8 mouse cellular contexts compared by ENCODE assay signal in the genomic region with DNA sequence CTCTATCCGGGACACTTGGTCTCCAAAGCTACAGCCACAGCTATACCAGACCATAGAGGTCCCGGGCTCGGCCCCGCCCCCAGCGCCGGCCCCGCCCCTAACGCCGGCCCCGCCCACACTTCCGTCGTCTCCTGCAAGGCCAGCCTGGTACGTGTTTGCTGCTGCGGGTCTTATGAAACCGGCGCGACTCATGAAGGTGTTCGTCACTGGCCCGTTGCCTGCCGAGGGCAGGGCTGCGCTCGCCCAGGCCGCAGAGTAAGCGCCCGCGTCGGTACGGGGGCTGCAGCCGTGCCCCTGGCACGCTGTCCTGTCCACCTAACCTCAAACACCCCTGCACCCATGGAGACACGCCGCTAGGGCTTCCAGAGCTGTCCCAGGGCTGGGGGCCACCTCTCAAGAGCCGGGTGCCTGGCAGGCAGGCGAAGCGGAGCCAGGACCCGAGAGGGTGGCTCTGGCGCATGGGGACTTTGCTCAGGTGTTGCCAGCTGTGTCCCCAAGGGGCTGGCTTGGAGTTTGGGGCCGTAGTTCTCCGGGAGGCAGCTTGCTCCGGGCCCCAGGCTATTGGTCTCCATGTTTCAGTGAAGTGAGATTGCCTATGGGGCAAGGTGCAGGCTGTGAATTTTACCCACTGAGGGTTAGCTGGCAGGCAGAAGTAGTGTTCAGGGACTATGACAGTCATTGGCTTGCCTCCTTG. TPM values are rescaled to one million over a fixed set of nuclear protein-coding genes. Genes with fewer than 3 reads are reported as not detected.
DNase-seq lines count a peak whose midpoint lies in the region; ATAC-seq lines count a peak whose summit lies in the region.

Gene Grhpr, plus strand, starts transcription at position 116 of the 694 bp plus-strand sequence.

- H3K9ac ChIP-seq in hindbrain, embryonic 14.5 days, result peak within 1 kb of the TSS; percentile 80

- H3K36me3 ChIP-seq in hindbrain, embryonic 14.5 days (replicated peaks; ENCODE audit: control insufficient read depth, insufficient read depth), result no peaks in the 10 kb centered on the region

- H3K4me1 ChIP-seq in hindbrain, embryonic 14.5 days (replicated peaks; ENCODE audit: control insufficient read depth, insufficient read depth, low read length), result peaks cover 16% of the 10 kb centered on the region

- peak; percentile 89 for DNase-seq in NIH3T3 (ENCODE audit: low read depth)
- DNase-seq in cerebellum, postnatal 10 days, result peak; percentile 84 to 88
- peak; percentile 40 to 56 for DNase-seq in frontal cortex, postnatal 25 days (ENCODE audit: low spot score in 2 of 2)
- DNase-seq in hindbrain, embryonic 14.5 days (ENCODE audit: low spot score), result peak; percentile 73
- peak; percentile 58 to 70 for DNase-seq in layer of hippocampus, postnatal 36 days
- peak; percentile 88 for DNase-seq in lung, postnatal 36 days
- peak; percentile 91 for DNase-seq in retina, postnatal 1 day
- DNase-seq in urinary bladder, adult 18-20 months (ENCODE audit: low spot score in 2 of 2), result peak; percentile 71 to 76

- no peaks in the 10 kb centered on the region for H3K9me3 ChIP-seq in hindbrain, embryonic 14.5 days (ENCODE audit: control insufficient read depth, low read length)

- H3K27ac ChIP-seq in hindbrain, embryonic 14.5 days, result peak within 1 kb of the TSS; percentile 47; the same call in 1 of the 2 replicates

- peak; percentile 92 for ATAC-seq in hindbrain, embryonic 14.5 days (ENCODE audit: low FRiP score)

- peak within 1 kb of the TSS; percentile 55 for H3K4me3 ChIP-seq in hindbrain, embryonic 14.5 days (replicated peaks; ENCODE audit: low read length)

- peak within 1 kb of the TSS; percentile 93 for H3K4me2 ChIP-seq in hindbrain, embryonic 14.5 days (replicated peaks)

- H3K27me3 ChIP-seq in hindbrain, embryonic 14.5 days (ENCODE audit: control insufficient read depth, insufficient read depth, low read length), result no peaks in the 10 kb centered on the region

- WGBS in hindbrain, embryonic 14.5 days, result under 1% methylated on average over 40 of the region's 40 CpGs

RNA-seq across cellular contexts. Expression of gene Grhpr, which starts in this region (rescaled TPM):
- polyA plus RNA-seq in hindbrain, embryonic 14.5 days (2014; fragmentation: Nextera tagmentation; extraction: Ambion mirVana), result 27.0 and 28.5 TPM in 2 replicates
- 10 to 100 TPM; 24.5 to 27.0 TPM for total RNA-seq in layer of hippocampus, postnatal 36 days (2021)

Comparison
In these comparisons a context has a peak if more than half of its experiments do, and no peak if none do; other contexts are left out.
1. Peak in every context shown above with its lines: DNase-seq, ATAC-seq, H3K4me3 ChIP-seq and H3K27ac ChIP-seq.